Mouse (Mus musculus) heart, embryonic 10.5 days (tissue): ENCODE data around the gene Sars. TPM values are rescaled to one million over a fixed set of nuclear protein-coding genes. Genes with fewer than 3 reads are reported as not detected.
A peak's percentile ranks its signal among the peaks of the same experiment; 100 is the strongest.

Experiments
- DNase-seq: peaks from one replicate; pipeline ENCODE4 v3.0.0-alpha.2; 2017; ENCODE audit warnings: low spot score
- H3K27ac ChIP-seq: fragments of 300-500 bp; sonication (generic); 2 replicates; pipeline ENCODE4 v1.5.1; 2016; ENCODE audit warnings: mild to moderate bottlenecking
- H3K27me3 ChIP-seq: fragments of 300-500 bp; sonication (generic); 2 replicates; pipeline ENCODE4 v1.6.1; 2016; ENCODE audit warnings: mild to moderate bottlenecking; ENCODE audit not compliant: poor library complexity, insufficient read depth, severe bottlenecking
- H3K36me3 ChIP-seq: fragments of 300-500 bp; sonication (generic); 2 replicates; pipeline ENCODE4 v1.6.1; 2016; ENCODE audit warnings: mild to moderate bottlenecking, moderate library complexity
- H3K4me1 ChIP-seq: fragments of 300-500 bp; sonication (generic); 2 replicates; pipeline ENCODE4 v1.6.1; 2016; ENCODE audit warnings: mild to moderate bottlenecking
- H3K4me3 ChIP-seq: fragments of 300-500 bp; sonication (generic); 2 replicates; pipeline ENCODE4 v1.5.1; 2016; ENCODE audit warnings: mild to moderate bottlenecking, moderate library complexity
- H3K9me3 ChIP-seq: fragments of 300-500 bp; sonication (generic); 2 replicates; pipeline ENCODE4 v1.6.1; 2016; ENCODE audit warnings: mild to moderate bottlenecking, moderate library complexity
- WGBS: fragments of 180-500 bp; shearing (Covaris S2); methylation state at CpG from one replicate; pipeline ENCODE4 v1.1.7; 2016; 5-methylcytosine and 5-hydroxymethylcytosine counted together
- polyA plus RNA-seq: library from polyadenylated mRNA; unstranded; fragments of >200 nt; fragmentation: Nextera tagmentation; extraction: Ambion mirVana; gene quantifications from 2 replicates; pipeline ENCODE4 v1.2.1, GENCODE M21; 2016

The Sars gene
- polyA plus RNA-seq, 1 experiment from 2014 or later, result 130 TPM

DNA sequence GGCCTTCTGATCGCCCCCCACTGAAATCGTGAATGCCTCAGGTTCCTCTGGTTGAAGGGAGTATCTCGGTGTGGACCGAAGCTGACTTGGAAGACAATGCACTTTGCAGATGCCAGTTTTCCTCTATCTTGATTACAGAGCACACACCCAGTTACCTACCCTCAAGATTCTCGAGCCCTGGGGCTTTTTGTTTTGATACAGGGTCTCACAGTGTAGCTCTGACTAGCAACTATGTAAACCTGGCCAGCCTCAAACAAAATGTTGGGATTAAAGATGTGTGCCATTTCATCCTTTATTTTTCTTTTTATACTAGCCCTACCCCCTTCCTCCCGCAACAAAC lies 327 bp upstream of the Sars start:
- Histone ChIP-seq H3K27me3 (no peaks in the 10 kb centered on the region), H3K9me3 (no peaks in the 10 kb centered on the region), H3K36me3 (peaks cover 19% of the 10 kb centered on the region; the same call in 1 of the 2 replicates), H3K4me3 (peak overlapping the region; percentile 87), H3K27ac (peak overlapping the region; percentile 87), H3K4me1 (peaks cover 16% of the 10 kb centered on the region)
- WGBS, result 15% methylated on average over 6 of the region's 6 CpGs
- no peak for DNase-seq

DNA sequence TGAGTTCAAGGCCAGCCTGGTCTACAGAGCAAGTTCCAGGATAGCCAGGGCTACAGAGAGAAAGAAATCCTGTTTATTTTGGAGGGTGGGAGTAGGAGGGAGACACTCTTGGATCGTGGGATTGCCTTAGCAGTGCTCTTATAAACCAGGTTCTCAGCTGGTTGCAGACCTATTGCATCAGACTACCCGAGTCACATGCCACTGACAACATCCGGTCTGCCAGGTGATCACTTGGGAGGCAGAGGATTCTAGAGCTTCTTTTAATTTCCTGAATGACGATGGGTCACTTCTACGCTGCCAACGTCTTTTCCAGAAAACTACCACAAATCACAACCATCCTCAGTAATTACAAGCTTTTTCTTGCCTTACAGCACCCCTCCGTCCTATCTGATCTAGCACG lies 980 bp downstream of the Sars start:
- H3K27me3 ChIP-seq, result no peaks in the 10 kb centered on the region

DNA sequence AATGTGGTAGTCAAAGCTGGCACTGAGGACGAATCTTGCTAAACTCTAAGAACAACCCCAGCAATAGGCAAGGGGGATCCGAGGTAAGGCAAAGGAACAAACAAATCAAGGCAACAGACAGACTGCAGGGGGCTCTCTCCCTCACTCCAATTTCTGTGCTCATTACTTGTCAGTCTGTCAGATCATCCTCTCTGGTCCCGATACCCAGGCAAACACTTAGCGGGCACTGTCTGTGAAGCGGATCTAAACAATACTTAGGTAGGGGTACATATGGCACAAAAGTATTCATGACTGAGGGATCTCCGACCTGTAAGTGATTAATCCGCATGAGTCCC lies 8.7 kb downstream of the Sars start:
- Histone ChIP-seq H3K27ac (no peak overlapping the region), H3K27me3 (no peaks in the 10 kb centered on the region), H3K9me3 (no peaks in the 10 kb centered on the region), H3K4me1 (0 out of 2 replicates have a peak, but pooled peaks cover 3% of the 10 kb centered on the region), H3K36me3 (peaks cover 75% of the 10 kb centered on the region), H3K4me3 (no peak overlapping the region)
- WGBS, result 83% methylated on average over 7 of the region's 7 CpGs
- DNase-seq, result no peak

More for the DNA sequence above, 980 bp downstream of the Sars start:
- Histone ChIP-seq H3K27ac (peak overlapping the region; percentile 87), H3K4me3 (peak overlapping the region; percentile 87), H3K36me3 (peaks cover 30% of the 10 kb centered on the region; the same call in 1 of the 2 replicates), H3K4me1 (peaks cover 16% of the 10 kb centered on the region), H3K9me3 (no peaks in the 10 kb centered on the region)
- WGBS, result 22% methylated on average over 8 of the region's 8 CpGs
- DNase-seq, result no peak

GRCm38 (mm10) chr3:108435701-108436379 lies 9.2 kb downstream of the Sars start:
- no peaks in the 10 kb centered on the region for H3K9me3 ChIP-seq
- WGBS, result 78% methylated on average over 17 of the region's 17 CpGs
- no peak overlapping the region for H3K4me3 ChIP-seq
- no peak overlapping the region for H3K27ac ChIP-seq
- H3K4me1 ChIP-seq, result 0 out of 2 replicates have a peak, but pooled peaks cover 3% of the 10 kb centered on the region
- H3K36me3 ChIP-seq, result peaks cover 78% of the 10 kb centered on the region
- no peaks in the 10 kb centered on the region for H3K27me3 ChIP-seq
- no peak for DNase-seq

DNA sequence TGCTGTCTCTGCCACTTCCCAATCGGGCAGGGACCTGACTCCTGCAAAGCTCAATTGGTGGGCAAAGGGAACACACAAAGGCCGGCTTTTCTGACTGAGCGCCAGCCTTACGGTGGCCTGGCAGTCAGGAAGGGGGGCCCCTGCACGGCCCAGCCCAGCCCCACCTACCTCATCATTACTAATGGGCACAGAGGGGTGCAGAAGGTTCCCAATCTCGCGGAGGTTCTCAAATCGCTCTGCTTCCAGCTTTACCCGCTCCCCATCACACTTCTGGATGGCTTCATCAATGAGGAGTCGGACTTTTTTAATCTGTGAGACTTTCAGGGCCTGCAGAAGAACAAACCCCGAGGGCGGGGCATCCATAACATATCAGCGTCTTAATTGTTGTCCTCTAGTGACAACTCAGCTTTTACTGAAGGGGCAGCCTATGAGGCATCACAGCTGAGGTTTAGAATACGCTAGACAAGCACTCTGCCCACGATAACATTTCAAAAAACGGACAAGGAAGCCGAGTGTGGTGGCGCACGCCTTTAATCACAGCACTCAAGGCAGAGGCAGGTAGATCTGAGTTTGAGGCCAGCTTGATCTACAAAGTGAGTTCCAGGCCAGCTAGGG lies 11.0 kb downstream of the Sars start:
- Histone ChIP-seq H3K9me3 (no peaks in the 10 kb centered on the region), H3K27ac (no peak overlapping the region), H3K4me3 (no peak overlapping the region), H3K36me3 (peaks cover 79% of the 10 kb centered on the region), H3K4me1 (0 out of 2 replicates have a peak, but pooled peaks cover 3% of the 10 kb centered on the region), H3K27me3 (no peaks in the 10 kb centered on the region)
- no peak for DNase-seq
- WGBS, result 54% methylated on average over 19 of the region's 19 CpGs

GRCm38 (mm10) chr3:108433188-108433880 lies 11.7 kb downstream of the Sars start:
- Histone ChIP-seq H3K27ac (peak overlapping the region; percentile 42; the same call in 1 of the 2 replicates), H3K27me3 (no peaks in the 10 kb centered on the region), H3K36me3 (peaks cover 83% of the 10 kb centered on the region), H3K4me1 (0 out of 2 replicates have a peak, but pooled peaks cover 3% of the 10 kb centered on the region), H3K9me3 (no peaks in the 10 kb centered on the region), H3K4me3 (no peak overlapping the region)
- no peak for DNase-seq
- 51% methylated on average over 18 of the region's 18 CpGs for WGBS

GRCm38 (mm10) chr3:108432542-108433187 lies 12.3 kb downstream of the Sars start:
- Histone ChIP-seq H3K9me3 (no peaks in the 10 kb centered on the region), H3K27me3 (no peaks in the 10 kb centered on the region), H3K27ac (no peak overlapping the region), H3K4me1 (0 out of 2 replicates have a peak, but pooled peaks cover 3% of the 10 kb centered on the region), H3K4me3 (no peak overlapping the region), H3K36me3 (peaks cover 90% of the 10 kb centered on the region)
- WGBS, result 87% methylated on average over 13 of the region's 13 CpGs
- no peak for DNase-seq

DNA sequence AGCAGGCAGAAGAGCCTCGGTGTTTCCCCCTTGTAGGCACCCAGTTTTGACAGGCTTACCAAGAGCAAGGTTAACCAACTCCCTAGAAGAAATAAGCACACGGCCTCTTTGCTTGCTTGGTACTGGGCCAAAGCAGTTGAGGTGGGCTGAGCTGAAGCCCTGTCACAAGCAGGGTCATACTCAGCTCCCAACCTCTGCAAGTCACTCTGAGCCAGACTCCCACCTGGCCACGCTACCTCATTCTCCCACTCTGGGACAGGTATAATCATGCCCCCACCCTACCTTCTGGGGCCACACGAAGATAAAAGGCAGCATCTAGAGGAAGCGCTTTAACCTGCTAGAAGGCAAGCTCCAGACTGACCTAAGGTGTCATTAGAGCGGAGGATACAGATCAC lies 19.4 kb downstream of the Sars start:
- no peak overlapping the region for H3K27ac ChIP-seq
- no peak for DNase-seq
- 86% methylated on average over 6 of the region's 6 CpGs for WGBS

DNA sequence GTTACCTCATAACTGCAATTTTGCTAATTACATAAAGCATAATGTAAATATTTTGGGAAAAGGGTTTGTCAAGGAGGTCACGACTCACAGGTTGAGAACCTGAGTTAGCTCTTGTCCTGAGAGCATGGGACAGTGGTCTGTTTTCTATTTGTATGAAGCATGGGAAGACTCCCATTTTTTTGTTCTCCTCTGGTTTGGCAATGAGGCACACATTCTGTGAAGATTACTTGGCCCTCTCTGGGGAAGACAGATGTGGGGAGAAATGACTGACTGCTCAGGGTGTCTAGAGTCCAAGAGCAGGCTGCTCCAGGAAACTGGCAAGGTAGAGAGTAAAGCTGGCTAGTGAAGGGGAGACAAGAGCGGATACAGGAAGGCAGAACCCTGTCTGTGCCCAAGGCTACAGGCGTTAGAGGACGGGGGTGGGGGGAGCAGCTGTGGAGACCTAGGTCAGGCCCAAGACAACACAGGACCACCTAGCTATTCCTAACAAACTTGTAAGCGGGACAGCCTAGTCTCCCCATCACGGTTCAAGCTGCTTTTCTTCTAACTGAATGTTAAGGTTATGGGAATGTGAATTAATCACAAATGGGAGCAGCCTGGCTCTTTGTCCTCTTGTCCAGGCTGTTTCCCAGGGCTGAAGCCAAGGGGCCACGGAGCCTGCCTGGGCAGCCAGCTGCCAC lies 19.9 kb downstream of the Sars start:
- no peak overlapping the region for H3K27ac ChIP-seq
- no peak overlapping the region for H3K4me3 ChIP-seq
- DNase-seq, result no peak
- H3K9me3 ChIP-seq, result no peaks in the 10 kb centered on the region
- peaks cover 19% of the 10 kb centered on the region for H3K4me1 ChIP-seq
- peaks cover 51% of the 10 kb centered on the region for H3K36me3 ChIP-seq
- no peaks in the 10 kb centered on the region for H3K27me3 ChIP-seq
- WGBS, result 79% methylated on average over 7 of the region's 7 CpGs

More for the DNA sequence above, 19.4 kb downstream of the Sars start:
- Histone ChIP-seq H3K4me3 (no peak overlapping the region), H3K4me1 (peaks cover 19% of the 10 kb centered on the region), H3K36me3 (peaks cover 55% of the 10 kb centered on the region), H3K27me3 (no peaks in the 10 kb centered on the region), H3K9me3 (no peaks in the 10 kb centered on the region)

DNA sequence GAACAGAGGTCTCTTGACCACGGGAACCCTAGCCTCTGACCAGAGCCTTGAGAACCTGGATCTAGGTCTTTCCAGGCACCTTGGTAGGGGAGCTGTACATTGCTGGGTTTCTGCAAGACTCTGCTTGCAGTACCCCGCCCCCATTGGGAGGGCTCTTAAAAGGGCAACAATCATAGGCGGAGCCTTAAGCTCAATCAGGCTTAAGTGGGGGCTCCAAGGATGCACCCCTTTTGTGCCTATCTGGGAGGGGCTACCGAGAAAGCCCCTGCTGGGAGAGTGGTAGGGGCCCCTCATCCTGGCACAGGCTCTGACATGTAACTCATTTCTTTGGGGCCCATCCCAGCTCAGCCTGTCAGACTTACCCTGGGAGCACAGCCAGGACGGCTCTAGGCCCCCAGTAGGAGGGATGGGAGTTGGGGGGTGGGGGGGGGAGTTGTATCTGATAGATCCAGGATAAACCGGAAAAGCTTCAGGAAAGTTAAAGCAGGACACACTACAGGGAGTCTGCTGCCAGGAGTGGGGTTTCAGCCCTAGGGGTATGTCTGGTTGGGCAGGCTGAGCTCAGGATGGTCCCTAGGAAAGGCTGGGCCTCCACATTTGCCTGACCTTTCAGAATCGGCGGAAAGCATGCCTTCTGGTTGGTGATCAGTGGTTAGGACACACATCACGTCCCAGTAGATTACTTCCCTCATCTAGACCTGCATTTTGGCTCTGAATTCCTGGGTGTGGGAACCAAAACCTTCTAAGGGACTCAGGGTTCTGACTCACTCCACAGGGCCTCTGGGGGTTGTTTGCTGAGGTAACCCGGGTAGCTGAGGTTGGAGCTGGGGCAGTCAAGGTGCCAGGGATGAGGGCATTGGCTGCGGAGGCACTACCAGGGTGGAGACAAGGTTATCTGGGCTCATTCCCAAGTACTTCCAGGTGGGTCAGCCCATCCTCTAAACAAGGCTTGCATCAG lies 20.9 kb downstream of the Sars start:
- peak overlapping the region; percentile 28; the same call in 1 of the 2 replicates for H3K4me3 ChIP-seq
- H3K36me3 ChIP-seq, result peaks cover 42% of the 10 kb centered on the region
- WGBS, result 15% methylated on average over 11 of the region's 11 CpGs
- H3K9me3 ChIP-seq, result no peaks in the 10 kb centered on the region
- H3K4me1 ChIP-seq, result peaks cover 19% of the 10 kb centered on the region
- no peaks in the 10 kb centered on the region for H3K27me3 ChIP-seq
- H3K27ac ChIP-seq, result 0 out of 2 replicates have a peak overlapping the region, but pooled peaks have one; percentile 10
- DNase-seq, result no peak

DNA sequence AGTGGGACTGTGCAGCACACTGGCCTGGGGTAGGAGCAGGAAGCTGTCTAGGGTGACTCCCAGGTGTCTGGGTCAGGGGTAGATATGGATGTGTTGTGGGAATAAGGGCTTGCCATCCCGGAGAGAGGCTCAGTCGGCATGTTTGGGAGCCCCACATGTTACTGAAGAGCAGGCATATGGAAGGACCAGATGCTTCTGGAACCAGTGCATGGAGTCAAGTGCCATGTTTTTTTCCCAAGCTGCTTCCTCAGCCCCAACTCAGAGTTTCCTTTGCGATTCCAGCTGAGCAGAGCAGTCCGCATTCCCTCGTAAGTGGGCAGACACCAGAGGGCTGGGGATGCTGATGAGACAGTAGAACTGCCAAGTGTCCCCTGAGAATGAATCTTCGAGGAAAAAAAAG lies 22.0 kb downstream of the Sars start:
- WGBS, result 30% methylated on average over 6 of the region's 6 CpGs
- peaks cover 5% of the 10 kb centered on the region for H3K27me3 ChIP-seq
- no peak for DNase-seq
- H3K4me1 ChIP-seq, result peaks cover 19% of the 10 kb centered on the region
- no peaks in the 10 kb centered on the region for H3K9me3 ChIP-seq
- H3K27ac ChIP-seq, result no peak overlapping the region
- peaks cover 31% of the 10 kb centered on the region for H3K36me3 ChIP-seq
- H3K4me3 ChIP-seq, result no peak overlapping the region
